Mouse (Mus musculus): ENCODE measurements at regions not wholly inside any gene's neighbourhood (a gene's known extent, or its start where the extent isn't known, plus 50 kb on each side); places are given as distances from the start of the nearest gene placed in this dataset.

DNA sequence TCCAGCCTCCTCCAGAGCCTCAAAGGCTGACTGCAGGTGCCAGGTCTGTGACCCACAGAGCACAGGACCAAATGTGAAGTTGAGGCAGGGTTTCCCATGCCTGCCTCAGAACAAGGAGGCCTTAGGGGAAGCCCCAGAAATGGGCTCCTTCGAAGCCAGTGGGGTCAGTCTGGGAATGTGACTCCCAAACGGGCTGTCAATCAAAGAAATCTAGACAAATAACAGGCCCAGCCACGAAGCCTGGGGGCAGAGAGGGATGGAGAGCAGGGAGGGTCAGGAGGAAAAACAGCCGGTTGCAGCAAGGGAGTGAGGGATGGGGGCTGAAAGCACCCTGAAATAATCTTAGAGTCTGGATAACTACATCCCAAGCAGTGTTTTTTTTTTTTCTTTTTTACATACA is 50.4 kb upstream of the Pkdcc start:
- Histone ChIP-seq H3K27ac (ENCODE audit: low read depth) (no peak overlapping the region), H3K9me3 (ENCODE audit: control insufficient read depth, low read length) (no peaks in the 10 kb centered on the region), H3K4me3 (ENCODE audit: low read depth, low read length) (no peak overlapping the region), H3K4me2 (ENCODE audit: low read length) (no peak overlapping the region), H3K36me3 (ENCODE audit: control insufficient read depth, insufficient read depth, low read length) (no peaks in the 10 kb centered on the region), H3K9ac (ENCODE audit: low read length) (no peak overlapping the region), H3K4me1 (replicated peaks; ENCODE audit: control insufficient read depth, insufficient read depth, low read length) (peaks cover 22% of the 10 kb centered on the region), H3K27me3 (replicated peaks; ENCODE audit: control insufficient read depth, insufficient read depth, low read length) (0 out of 2 replicates have a peak, but pooled peaks cover 3% of the 10 kb centered on the region)
- no peak for ATAC-seq (replicated peaks; ENCODE audit: low FRiP score, low TSS enrichment, low read depth)
- WGBS, result 28% methylated on average over 4 of the region's 4 CpGs
- no peak for DNase-seq (ENCODE audit: low spot score)

DNA sequence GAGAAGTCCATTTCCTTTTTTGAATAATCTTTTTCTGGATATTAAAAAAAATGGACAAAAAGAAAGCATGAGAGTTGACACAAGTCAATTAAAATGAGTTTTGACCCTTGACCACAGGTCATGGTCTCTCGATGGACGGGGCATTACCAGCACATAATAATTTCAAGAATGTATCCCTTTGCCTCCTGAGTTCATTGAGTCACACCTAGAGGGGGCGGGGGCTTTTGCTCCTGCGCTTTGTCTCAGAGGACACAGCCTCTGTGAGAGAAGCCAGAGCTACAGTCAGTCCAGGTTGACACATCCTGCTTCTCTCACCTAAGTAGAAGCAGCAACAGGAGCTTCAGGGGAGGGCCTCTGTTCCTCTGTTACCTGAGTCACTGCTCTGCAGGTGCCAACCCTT is 50.0 kb upstream of the Pkdcc start:
- WGBS, result 49% methylated on average over 4 of the region's 4 CpGs
- 0 out of 2 replicates have a peak, but pooled peaks have one; percentile 38 for ATAC-seq (replicated peaks; ENCODE audit: low FRiP score, low TSS enrichment, low read depth)
- Histone ChIP-seq H3K27ac (ENCODE audit: low read depth) (no peak overlapping the region), H3K4me1 (replicated peaks; ENCODE audit: control insufficient read depth, insufficient read depth, low read length) (peaks cover 22% of the 10 kb centered on the region), H3K9me3 (ENCODE audit: control insufficient read depth, low read length) (no peaks in the 10 kb centered on the region), H3K36me3 (ENCODE audit: control insufficient read depth, insufficient read depth, low read length) (no peaks in the 10 kb centered on the region), H3K4me3 (ENCODE audit: low read depth, low read length) (no peak overlapping the region), H3K4me2 (ENCODE audit: low read length) (no peak overlapping the region), H3K27me3 (replicated peaks; ENCODE audit: control insufficient read depth, insufficient read depth, low read length) (0 out of 2 replicates have a peak, but pooled peaks cover 3% of the 10 kb centered on the region), H3K9ac (ENCODE audit: low read length) (no peak overlapping the region)
- DNase-seq (ENCODE audit: low spot score), result no peak
